Mouse (Mus musculus) ES-Bruce4 (cell line): ENCODE measurements around the gene Cfap57.

Source experiments
- CTCF ChIP-seq: IDR thresholded peaks from one replicate; pipeline ENCODE4 v1.8.1; 2011; ENCODE audit warnings: low read depth, low read length
- EP300 ChIP-seq: IDR thresholded peaks from 2 replicates; pipeline ENCODE4 v1.6.1; 2011; ENCODE audit warnings: low read depth, low read length; ENCODE audit not compliant: insufficient read depth
- POLR2A ChIP-seq: IDR thresholded peaks from one replicate; pipeline ENCODE4 v1.8.1; 2011; ENCODE audit warnings: low read length; ENCODE audit not compliant: insufficient read depth

DNA sequence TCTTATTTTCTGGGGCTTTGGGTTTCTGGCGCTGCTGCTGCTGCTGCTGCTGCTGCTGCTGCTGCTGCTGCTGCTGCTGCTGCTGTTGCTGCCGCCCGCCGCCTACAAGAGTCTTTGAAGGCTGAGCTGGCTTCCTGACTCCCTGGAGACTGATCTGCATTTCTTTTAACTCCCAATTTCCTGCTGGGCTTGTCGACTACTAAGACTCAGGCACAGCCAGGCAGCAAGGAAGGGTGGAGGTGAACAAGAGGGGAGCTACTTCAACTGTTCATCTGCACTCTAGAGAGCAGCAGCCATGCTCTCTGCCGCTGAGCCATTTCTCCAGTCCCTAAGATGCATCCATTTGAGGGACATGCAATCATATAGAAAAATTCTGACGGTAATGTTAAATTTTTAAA, 30.8 kb downstream of the Cfap57 start:
- no peak for TF ChIP-seq CTCF
- no peak for TF ChIP-seq POLR2A
- 0 out of 2 replicates have a peak, but pooled peaks have one; percentile 53 for TF ChIP-seq EP300
